11 mouse cellular contexts compared by ENCODE assay signal in genomic region chr7:16117100-16117499, GRCm38 (mm10). TPM values are rescaled to one million over a fixed set of nuclear protein-coding genes. Genes with fewer than 3 reads are reported as not detected.
"Had no signal": no experiment of that assay in that cellular context is flagged by ENCODE, and none has a peak within 500 bp of the region (broad histone marks: within the 10 kb centered on the region; RNA-seq: fewer than 3 reads in every experiment).

No protein-coding gene starts in this region.

- DNase-seq: kidney, adult 2 months; kidney, postnatal 14 days; layer of hippocampus, postnatal 36 days; lung, embryonic 14.5 days; right cerebral cortex, postnatal 25 days; thymus, postnatal 4 days had no signal

- H3K4me3 ChIP-seq: kidney, embryonic 15.5 days; limb, embryonic 15.5 days; liver, embryonic 12.5 days; midbrain, embryonic 12.5 days had no signal

- H3K27ac ChIP-seq: kidney, embryonic 15.5 days; limb, embryonic 15.5 days; liver, embryonic 12.5 days; midbrain, embryonic 12.5 days had no signal

RNA-seq across cellular contexts. Expression of gene Slc8a2, which starts 12.5 kb away (rescaled TPM):
- total RNA-seq: megakaryocyte-erythroid progenitor cell, adult 5-6 weeks had no signal

RNA-seq across cellular contexts. Expression of gene Zfp541, which starts 55.5 kb away (rescaled TPM):
- total RNA-seq: megakaryocyte-erythroid progenitor cell, adult 5-6 weeks had no signal
